Mouse (Mus musculus): ENCODE measurements around the gene Ntm.

DNA sequence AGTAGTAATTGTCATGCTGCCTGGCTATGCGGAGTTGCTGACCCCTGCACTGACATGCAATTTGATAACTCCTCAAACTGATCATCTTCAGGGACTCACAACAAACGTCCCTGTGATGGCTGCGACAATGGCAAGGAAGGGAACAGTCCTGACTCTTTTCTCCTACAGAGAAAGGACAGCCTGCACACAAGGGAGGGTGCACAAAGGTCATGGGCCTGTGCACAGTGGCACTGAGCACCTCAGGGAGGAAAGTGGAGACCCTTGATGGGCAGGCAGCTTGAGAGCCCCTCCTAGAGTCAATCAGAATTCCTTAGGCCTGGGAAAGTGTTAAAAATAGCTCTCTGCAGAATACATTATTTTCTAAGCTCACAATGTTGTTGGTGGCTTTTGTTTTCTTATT, 951.5 kb downstream of the Ntm start:
- no peak for TF ChIP-seq CTCF (IDR thresholded peaks at IDR 0.05 in 2 of 3, conservative IDR thresholded peaks at IDR 0.05 in 1 of 3; ENCODE audit: control insufficient read depth in 1 of 3, insufficient read depth in 1 of 3, low read depth in 2 of 3, low read length in 3 of 3, poor library complexity in 1 of 3, severe bottlenecking in 1 of 3)
- TF ChIP-seq RCOR1 (IDR thresholded peaks at IDR 0.05; ENCODE audit: low read depth, low read length) = no peak
- no peak for TF ChIP-seq MAFK (IDR thresholded peaks at IDR 0.05; ENCODE audit: borderline replicate concordance, low read depth, low read length)
- TF ChIP-seq POLR2A (IDR thresholded peaks at IDR 0.05; ENCODE audit: control insufficient read depth in 1 of 2, insufficient read depth in 1 of 2, low read depth in 1 of 2, low read length in 2 of 2, poor library complexity in 1 of 2) = no peak
- no peak for TF ChIP-seq TCF12 (IDR thresholded peaks at IDR 0.05; ENCODE audit: low read depth, low read length)
- TF ChIP-seq EP300 (IDR thresholded peaks at IDR 0.05; ENCODE audit: low read depth in 1 of 2, low read length in 2 of 2) = no peak
- TF ChIP-seq KAT2A (conservative IDR thresholded peaks at IDR 0.05; ENCODE audit: low read depth, low read length) = no peak
- TF ChIP-seq GATA1 (IDR thresholded peaks at IDR 0.05; ENCODE audit: low read depth, low read length) = no peak
- no peak for TF ChIP-seq MYB (IDR thresholded peaks at IDR 0.05; ENCODE audit: low read depth, low read length)
- TF ChIP-seq NELFE (IDR thresholded peaks at IDR 0.05; ENCODE audit: low read depth, low read length) = no peak
- no peak for TF ChIP-seq ZNF384 (IDR thresholded peaks at IDR 0.05; ENCODE audit: low read depth, low read length)
- TF ChIP-seq MAZ (IDR thresholded peaks at IDR 0.05; ENCODE audit: low read depth, low read length) = no peak
- no peak for TF ChIP-seq MAX (IDR thresholded peaks at IDR 0.05; ENCODE audit: low read length)

Data from MEL (cell line).